Mouse (Mus musculus): Measurements from ENCODE around the gene Zfp180. TPM values are rescaled to one million over a fixed set of nuclear protein-coding genes. Genes with fewer than 3 reads are reported as not detected.
"Not testable (repeated sequence)": the region's sequence is repeated elsewhere in the genome, so short reads cannot be mapped to it uniquely, and the experiment has no call there.

Gene Zfp180
- polyA plus RNA-seq (2012; rRNA removed) = 35.3 and 36.3 TPM in 2 replicates

DNA sequence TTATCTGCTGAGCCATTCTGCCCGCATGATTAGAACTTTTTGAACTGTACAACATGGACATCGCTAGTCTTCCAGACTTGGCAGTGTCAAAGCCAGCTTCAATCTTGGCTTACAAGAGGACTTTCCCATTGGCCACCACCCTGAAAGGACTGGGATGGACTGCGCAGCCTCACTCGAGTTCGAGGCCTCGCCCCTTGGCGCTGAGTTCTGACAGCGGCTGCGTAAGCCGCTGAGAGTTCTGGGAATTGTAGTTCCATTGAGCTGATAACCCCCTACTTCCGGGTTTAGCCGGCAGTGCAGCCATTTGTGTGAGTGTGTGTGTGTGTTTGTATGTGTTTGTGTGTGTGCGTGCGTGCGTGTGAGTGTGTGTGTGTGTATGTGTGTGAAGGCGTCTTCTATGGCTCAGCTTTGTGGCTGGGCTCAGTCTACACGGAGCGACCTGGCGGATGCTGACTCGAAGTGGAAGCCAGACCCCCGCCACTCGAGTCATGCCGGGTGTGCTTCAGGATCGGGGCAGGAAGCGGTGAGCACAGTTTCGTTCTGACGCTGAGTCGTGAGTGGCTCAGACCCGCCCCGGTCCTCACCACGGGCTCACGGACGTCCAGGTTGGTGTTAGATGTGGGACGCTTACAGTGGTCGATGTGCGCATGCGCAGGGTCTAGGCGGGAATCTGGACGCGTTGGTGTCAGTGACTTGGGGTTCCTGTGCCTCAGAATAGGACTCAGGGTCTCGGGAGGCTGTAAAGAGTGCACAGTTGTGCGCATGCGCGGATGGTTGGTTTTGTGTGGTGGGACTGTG, at the start of gene Zfp180:
Gene Zfp180, plus strand, starts transcription at position 291 of the 798 bp plus-strand sequence.
- TF ChIP-seq CTCF (IDR thresholded peaks at IDR 0.05; ENCODE audit: borderline replicate concordance, insufficient read depth, low read depth, low read length) (no peak), POLR2A (IDR thresholded peaks at IDR 0.05; ENCODE audit: borderline replicate concordance, insufficient read depth, low read length) (peak; percentile 56; the same call in 1 of the 2 replicates)
- DNase-seq = peak; percentile 94 to 98
- 15% methylated on average over 44 of the region's 44 CpGs for WGBS
- peak within 1 kb of the TSS; percentile 43; the same call in 1 of the 2 replicates for H3K27ac ChIP-seq (ENCODE audit: insufficient read depth, low read length)
- H3K4me3 ChIP-seq (replicated peaks; ENCODE audit: insufficient read depth, low read depth, low read length) = peak within 1 kb of the TSS; percentile 85
- peaks cover 6% of the 10 kb centered on the region; the same call in 1 of the 2 replicates for H3K4me1 ChIP-seq (ENCODE audit: control insufficient read depth, insufficient read depth, low read length)
- no peaks in the 10 kb centered on the region for H3K27me3 ChIP-seq (ENCODE audit: control insufficient read depth, insufficient read depth, low read length)

DNA sequence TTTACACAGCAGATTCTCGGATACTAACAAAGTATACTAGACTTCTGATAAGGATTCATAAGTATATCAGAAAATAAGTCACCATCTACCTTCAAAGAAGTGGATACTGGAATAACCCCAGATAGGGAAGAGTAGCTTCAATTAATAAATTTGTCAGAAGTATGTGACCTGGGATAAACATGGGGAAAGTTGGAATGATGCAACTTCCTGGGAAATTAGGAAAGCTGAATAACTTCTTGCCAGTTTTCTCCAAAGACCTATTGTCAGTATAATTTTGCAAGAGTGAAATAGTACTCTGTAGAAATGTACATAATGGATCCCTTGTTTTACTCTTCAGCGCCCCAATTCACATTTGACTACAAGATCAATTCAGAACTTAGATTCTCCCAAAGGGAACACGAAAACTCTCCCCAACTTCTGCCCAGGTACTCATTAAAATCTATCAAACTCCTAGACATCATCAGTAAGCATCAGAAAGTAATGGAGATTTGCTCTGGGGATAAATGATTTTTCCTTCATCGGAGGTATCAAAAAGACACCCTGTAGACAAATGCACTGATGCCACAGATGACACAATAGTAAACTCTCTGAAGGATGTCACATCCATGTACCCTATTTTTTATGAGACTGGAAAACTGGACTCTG, 28.9 kb upstream of the Zfp180 start, which contains the start of gene Vmn1r183:
Gene Vmn1r183, plus strand, starts transcription at position 595 of the 645 bp plus-strand sequence.
- DNase-seq = no peak
- WGBS = 74% methylated on average over 4 of the region's 4 CpGs
- Histone ChIP-seq H3K4me3 (replicated peaks; ENCODE audit: insufficient read depth, low read depth, low read length) (no peak within 1 kb of the TSS), H3K27me3 (ENCODE audit: control insufficient read depth, insufficient read depth, low read length) (no peaks in the 10 kb centered on the region), H3K4me1 (ENCODE audit: control insufficient read depth, insufficient read depth, low read length) (no peaks in the 10 kb centered on the region), H3K27ac (ENCODE audit: insufficient read depth, low read length) (no peak within 1 kb of the TSS)
- TF ChIP-seq POLR2A (IDR thresholded peaks at IDR 0.05; ENCODE audit: borderline replicate concordance, insufficient read depth, low read length) (no peak), CTCF (IDR thresholded peaks at IDR 0.05; ENCODE audit: borderline replicate concordance, insufficient read depth, low read depth, low read length) (no peak)

DNA sequence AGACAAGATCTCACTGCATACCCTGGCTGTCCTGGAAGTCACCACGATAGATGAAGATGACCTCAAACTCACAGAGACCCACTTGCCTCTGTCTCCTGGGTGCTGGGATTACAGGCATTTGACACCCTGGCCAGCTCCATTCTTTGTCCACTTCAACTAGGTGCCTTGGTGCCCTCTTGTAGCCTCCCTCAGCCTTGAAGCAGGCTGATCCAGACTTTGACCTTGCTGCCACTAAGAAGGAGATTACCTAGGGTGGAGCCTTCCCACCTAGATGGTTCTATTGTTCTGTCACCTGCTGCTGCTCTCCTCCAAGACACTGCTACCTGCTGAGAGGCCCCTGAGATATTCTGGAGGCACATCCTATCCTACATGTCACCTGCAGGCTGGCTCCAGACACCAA, 7.3 kb upstream of the Zfp180 start:
- H3K4me3 ChIP-seq (replicated peaks; ENCODE audit: insufficient read depth, low read depth, low read length); H3K27ac ChIP-seq (ENCODE audit: insufficient read depth, low read length); DNase-seq; H3K27me3 ChIP-seq (ENCODE audit: control insufficient read depth, insufficient read depth, low read length); H3K4me1 ChIP-seq (ENCODE audit: control insufficient read depth, insufficient read depth, low read length): not testable (repeated sequence)
- WGBS = 42% methylated on average over 1 of the region's 1 CpGs

DNA sequence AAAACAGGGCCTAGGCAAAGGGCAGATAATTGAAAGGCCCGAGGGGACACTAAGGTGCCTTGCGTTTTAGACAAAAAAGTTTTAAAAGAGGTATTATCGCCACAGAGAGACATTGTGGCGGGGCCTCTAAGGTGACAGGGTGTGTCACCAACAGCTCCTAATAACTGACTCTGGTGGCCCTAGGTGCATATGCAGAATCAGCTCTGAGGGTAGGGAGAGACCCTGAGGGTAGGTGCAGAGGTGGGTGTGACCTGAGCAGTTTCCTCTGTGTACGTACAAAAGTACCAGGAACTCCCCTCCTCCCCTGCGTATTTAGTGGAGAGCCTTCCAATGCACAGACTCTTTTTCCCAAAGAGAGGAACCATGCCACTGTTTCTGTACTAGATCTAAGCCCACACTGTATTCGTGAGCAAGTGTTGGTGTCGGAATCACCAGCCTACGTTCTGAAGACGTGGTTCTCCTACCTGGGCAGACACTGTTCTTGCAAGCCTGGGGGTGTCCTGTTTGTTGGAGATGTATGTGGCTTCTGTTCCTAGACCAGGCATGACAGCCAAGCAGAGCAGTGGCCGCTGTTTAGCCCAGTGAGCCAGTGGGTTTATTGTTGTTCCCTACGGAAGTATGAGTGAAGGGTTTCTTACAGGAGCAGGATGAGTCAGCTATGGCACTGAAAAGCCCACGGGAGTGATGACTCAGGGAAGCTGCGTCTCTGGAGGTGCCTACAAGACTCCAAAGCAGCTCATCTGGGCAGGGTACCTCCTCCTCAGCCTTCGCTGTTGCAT, 922 bp downstream of the Zfp180 start:
- WGBS = 45% methylated on average over 15 of the region's 15 CpGs
- Histone ChIP-seq H3K4me1 (ENCODE audit: control insufficient read depth, insufficient read depth, low read length) (peaks cover 6% of the 10 kb centered on the region; the same call in 1 of the 2 replicates), H3K4me3 (replicated peaks; ENCODE audit: insufficient read depth, low read depth, low read length) (peak overlapping the region; percentile 85), H3K27me3 (ENCODE audit: control insufficient read depth, insufficient read depth, low read length) (no peaks in the 10 kb centered on the region), H3K27ac (ENCODE audit: insufficient read depth, low read length) (0 out of 2 replicates have a peak overlapping the region, but pooled peaks have one; percentile 43)
- no peak for DNase-seq
- TF ChIP-seq POLR2A (IDR thresholded peaks at IDR 0.05; ENCODE audit: borderline replicate concordance, insufficient read depth, low read length) (no peak), CTCF (IDR thresholded peaks at IDR 0.05; ENCODE audit: borderline replicate concordance, insufficient read depth, low read depth, low read length) (no peak)

DNA sequence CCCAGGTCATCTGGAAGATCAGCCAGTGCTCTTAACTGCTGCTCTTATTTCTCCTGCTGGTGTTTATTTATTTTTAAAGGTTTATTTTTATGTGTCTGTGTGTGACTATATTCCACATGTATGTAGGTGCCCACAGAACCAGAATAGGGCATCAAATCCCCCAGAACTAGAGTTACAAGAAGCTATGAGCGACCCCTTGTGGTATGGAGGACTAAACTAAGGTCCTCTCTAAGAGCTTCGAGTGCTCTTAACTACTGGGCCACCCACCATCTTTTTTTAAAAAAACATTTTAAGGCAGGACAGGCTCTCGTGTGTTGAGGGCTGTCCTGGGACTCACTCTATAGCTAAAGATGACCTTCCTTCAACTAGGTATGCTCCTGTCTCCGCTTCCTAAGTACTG, 5.1 kb downstream of the Zfp180 start:
- TF ChIP-seq CTCF (IDR thresholded peaks at IDR 0.05; ENCODE audit: borderline replicate concordance, insufficient read depth, low read depth, low read length) (no peak), POLR2A (IDR thresholded peaks at IDR 0.05; ENCODE audit: borderline replicate concordance, insufficient read depth, low read length) (no peak)

DNA sequence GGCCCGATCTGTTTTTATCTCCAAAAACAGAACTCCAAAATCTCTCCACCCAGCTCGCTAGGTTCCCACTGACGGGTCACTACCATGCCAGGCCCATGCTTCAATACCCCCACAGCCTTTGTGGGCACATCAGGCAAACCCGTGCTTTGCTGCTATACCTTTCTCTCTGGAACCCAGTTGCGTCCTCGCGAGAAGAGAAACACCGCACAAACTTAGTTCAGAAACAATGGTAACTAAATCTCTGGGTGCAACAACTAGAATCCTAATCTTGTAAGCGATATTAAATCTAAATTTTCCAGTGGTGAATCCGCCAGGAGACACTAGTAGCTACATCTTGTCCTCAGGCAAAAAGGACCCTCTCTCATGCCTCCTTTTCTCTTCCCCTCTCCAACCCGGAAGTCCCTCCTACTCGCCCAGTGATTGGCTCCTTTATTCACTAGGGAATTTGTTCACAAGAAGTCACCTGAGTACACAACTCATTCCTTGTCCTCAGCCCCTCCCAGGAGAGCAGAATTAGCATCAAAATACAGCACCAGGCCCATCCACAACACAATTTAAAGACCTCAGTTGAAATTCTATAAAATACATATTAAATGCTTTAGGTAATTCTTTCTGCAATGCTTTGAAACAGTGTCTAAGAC, 5.9 kb downstream of the Zfp180 start:
- H3K27me3 ChIP-seq (ENCODE audit: control insufficient read depth, insufficient read depth, low read length) = no peaks in the 10 kb centered on the region
- WGBS = 97% methylated on average over 12 of the region's 12 CpGs
- no peak overlapping the region for H3K27ac ChIP-seq (ENCODE audit: insufficient read depth, low read length)
- peaks cover 4% of the 10 kb centered on the region; the same call in 1 of the 2 replicates for H3K4me1 ChIP-seq (ENCODE audit: control insufficient read depth, insufficient read depth, low read length)
- H3K4me3 ChIP-seq (replicated peaks; ENCODE audit: insufficient read depth, low read depth, low read length) = no peak overlapping the region
- no peak for DNase-seq
- TF ChIP-seq CTCF (IDR thresholded peaks at IDR 0.05; ENCODE audit: borderline replicate concordance, insufficient read depth, low read depth, low read length) (no peak), POLR2A (IDR thresholded peaks at IDR 0.05; ENCODE audit: borderline replicate concordance, insufficient read depth, low read length) (no peak)

More for the DNA sequence above, 5.1 kb downstream of the Zfp180 start:
- no peak overlapping the region for H3K27ac ChIP-seq (ENCODE audit: insufficient read depth, low read length)
- 98% methylated on average over 4 of the region's 4 CpGs for WGBS
- H3K27me3 ChIP-seq (ENCODE audit: control insufficient read depth, insufficient read depth, low read length) = no peaks in the 10 kb centered on the region
- DNase-seq = no peak
- H3K4me3 ChIP-seq (replicated peaks; ENCODE audit: insufficient read depth, low read depth, low read length) = no peak overlapping the region
- H3K4me1 ChIP-seq (ENCODE audit: control insufficient read depth, insufficient read depth, low read length) = peaks cover 6% of the 10 kb centered on the region; the same call in 1 of the 2 replicates

DNA sequence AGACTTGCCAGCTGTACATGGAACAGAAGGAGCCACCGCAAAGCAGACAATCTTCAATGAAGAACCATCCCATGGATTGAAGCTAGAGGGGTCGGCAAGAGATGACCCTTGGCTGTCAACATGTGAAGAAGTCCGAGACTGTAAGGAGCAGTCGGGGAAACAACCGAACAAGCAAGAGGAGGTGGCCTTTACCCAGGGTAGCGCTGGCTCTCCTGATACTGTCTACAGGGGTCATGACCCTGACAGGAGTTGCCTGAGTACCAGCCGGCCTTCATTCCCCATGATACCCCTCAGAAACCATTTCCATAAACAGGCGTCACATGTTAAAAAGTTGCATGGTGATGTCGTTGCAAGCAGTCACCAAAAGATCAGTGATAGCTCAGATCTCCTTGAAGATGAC, 22.7 kb downstream of the Zfp180 start:
- WGBS = 96% methylated on average over 9 of the region's 9 CpGs
- TF ChIP-seq POLR2A (IDR thresholded peaks at IDR 0.05; ENCODE audit: borderline replicate concordance, insufficient read depth, low read length) = no peak
- TF ChIP-seq CTCF (IDR thresholded peaks at IDR 0.05; ENCODE audit: borderline replicate concordance, insufficient read depth, low read depth, low read length) = no peak

More for the DNA sequence above, 22.7 kb downstream of the Zfp180 start:
- H3K27ac ChIP-seq (ENCODE audit: insufficient read depth, low read length) = no peak overlapping the region
- DNase-seq = no peak
- H3K4me3 ChIP-seq (replicated peaks; ENCODE audit: insufficient read depth, low read depth, low read length) = no peak overlapping the region
- H3K4me1 ChIP-seq (ENCODE audit: control insufficient read depth, insufficient read depth, low read length) = no peaks in the 10 kb centered on the region
- 0 out of 2 replicates have a peak, but pooled peaks cover 1% of the 10 kb centered on the region for H3K27me3 ChIP-seq (ENCODE audit: control insufficient read depth, insufficient read depth, low read length)
